Mouse (Mus musculus) thymus, postnatal 10 days (tissue): ENCODE data around the gene Ugt1a9.
A peak's percentile ranks its signal among the peaks of the same experiment; 100 is the strongest.
"Not testable (repeated sequence)": the region's sequence is repeated elsewhere in the genome, so short reads cannot be mapped to it uniquely, and the experiment has no call there.

Experiments
- DNase-seq, 2 experiments: peaks; one replicate each; pipeline ENCODE4 v3.0.0; 2021; ENCODE audit warnings: low spot score in 2 of 2

The Ugt1a9 gene

GRCm38 (mm10) chr1:88105656-88106055 is 35.1 kb downstream of the Ugt1a9 start:
- no peak for DNase-seq

GRCm38 (mm10) chr1:88109027-88109557 is 38.5 kb downstream of the Ugt1a9 start:
- DNase-seq = not testable (repeated sequence)

- not testable (repeated sequence) for DNase-seq
Measured at GRCm38 (mm10) chr1:88109604-88110003, 39.0 kb downstream of the Ugt1a9 start.

- not testable (repeated sequence) for DNase-seq
Measured at GRCm38 (mm10) chr1:88112769-88113168, 42.2 kb downstream of the Ugt1a9 start.

- DNase-seq = not testable (repeated sequence)
Measured at GRCm38 (mm10) chr1:88120550-88120949, 50.0 kb downstream of the Ugt1a9 start.

- DNase-seq = not testable (repeated sequence)
Measured at GRCm38 (mm10) chr1:88121521-88121920, 50.9 kb downstream of the Ugt1a9 start.

- not testable (repeated sequence) for DNase-seq
Measured at GRCm38 (mm10) chr1:88125827-88126360, 55.3 kb downstream of the Ugt1a9 start.

GRCm38 (mm10) chr1:88129091-88129490 is 58.5 kb downstream of the Ugt1a9 start:
- not testable (repeated sequence) for DNase-seq

- DNase-seq = not testable (repeated sequence)
Measured at GRCm38 (mm10) chr1:88130223-88130622, 59.6 kb downstream of the Ugt1a9 start.

GRCm38 (mm10) chr1:88133908-88134456 is 63.4 kb downstream of the Ugt1a9 start:
- no peak for DNase-seq

- DNase-seq = not testable (repeated sequence)
Measured at GRCm38 (mm10) chr1:88134457-88135011, 63.9 kb downstream of the Ugt1a9 start, which contains the start of gene Ugt1a6a. Ugt1a6a (plus strand) TSS chr1:88134809.

- not testable (repeated sequence) for DNase-seq
Measured at GRCm38 (mm10) chr1:88135229-88135904, 64.8 kb downstream of the Ugt1a9 start.

- no peak for DNase-seq
Measured at GRCm38 (mm10) chr1:88136646-88137045, 66.0 kb downstream of the Ugt1a9 start.

GRCm38 (mm10) chr1:88137264-88137663 is 66.7 kb downstream of the Ugt1a9 start:
- DNase-seq = no peak

- DNase-seq = no peak
Measured at GRCm38 (mm10) chr1:88138145-88138544, 67.5 kb downstream of the Ugt1a9 start.

- not testable (repeated sequence) for DNase-seq
Measured at GRCm38 (mm10) chr1:88140492-88140891, 69.9 kb downstream of the Ugt1a9 start.

- peak; percentile 4 to 46 for DNase-seq
Measured at GRCm38 (mm10) chr1:88143966-88144675, 73.5 kb downstream of the Ugt1a9 start.

GRCm38 (mm10) chr1:88145278-88145677 is 74.7 kb downstream of the Ugt1a9 start:
- not testable (repeated sequence) for DNase-seq

GRCm38 (mm10) chr1:88150133-88150532 is 79.5 kb downstream of the Ugt1a9 start:
- DNase-seq = not testable (repeated sequence)

GRCm38 (mm10) chr1:88158430-88158829 is 87.8 kb downstream of the Ugt1a9 start:
- no peak for DNase-seq

GRCm38 (mm10) chr1:88165711-88166110 is 95.1 kb downstream of the Ugt1a9 start, which contains the start of gene Ugt1a5:
Ugt1a5 (plus strand) TSS chr1:88166012.
- DNase-seq = no peak

- not testable (repeated sequence) for DNase-seq
Measured at GRCm38 (mm10) chr1:88172190-88172589, 101.6 kb downstream of the Ugt1a9 start.
